Mouse (Mus musculus): ENCODE results near the gene Olfr455.

Gene Olfr455

GRCm38 (mm10) chr6:42542036-42543031 lies 5.1 kb downstream of the Olfr455 start:
- no peak for DNase-seq (ENCODE audit: low read depth, low spot score)
- H3K36me3 ChIP-seq (ENCODE audit: control insufficient read depth, insufficient read depth, low read length, poor library complexity, severe bottlenecking), result no peaks in the 10 kb centered on the region
- no peaks in the 10 kb centered on the region for H3K27me3 ChIP-seq (ENCODE audit: control insufficient read depth, insufficient read depth, low read length, poor library complexity, severe bottlenecking)

GRCm38 (mm10) chr6:42540681-42541080 lies 6.7 kb downstream of the Olfr455 start:
- DNase-seq (ENCODE audit: low read depth, low spot score), result no peak
- H3K36me3 ChIP-seq (ENCODE audit: control insufficient read depth, insufficient read depth, low read length, poor library complexity, severe bottlenecking), result no peaks in the 10 kb centered on the region
- no peaks in the 10 kb centered on the region for H3K27me3 ChIP-seq (ENCODE audit: control insufficient read depth, insufficient read depth, low read length, poor library complexity, severe bottlenecking)

- no peaks in the 10 kb centered on the region for H3K27me3 ChIP-seq (ENCODE audit: control insufficient read depth, insufficient read depth, low read length, poor library complexity, severe bottlenecking)
- DNase-seq (ENCODE audit: low read depth, low spot score), result no peak
- H3K36me3 ChIP-seq (ENCODE audit: control insufficient read depth, insufficient read depth, low read length, poor library complexity, severe bottlenecking), result no peaks in the 10 kb centered on the region
Observed at GRCm38 (mm10) chr6:42539711-42540110, 7.7 kb downstream of the Olfr455 start.

- Histone ChIP-seq H3K36me3 (ENCODE audit: control insufficient read depth, insufficient read depth, low read length, poor library complexity, severe bottlenecking) (no peaks in the 10 kb centered on the region), H3K27me3 (ENCODE audit: control insufficient read depth, insufficient read depth, low read length, poor library complexity, severe bottlenecking) (no peaks in the 10 kb centered on the region)
- DNase-seq (ENCODE audit: low read depth, low spot score), result no peak
Observed at GRCm38 (mm10) chr6:42513461-42513860, 33.9 kb downstream of the Olfr455 start.

- no peaks in the 10 kb centered on the region for H3K27me3 ChIP-seq (ENCODE audit: control insufficient read depth, insufficient read depth, low read length, poor library complexity, severe bottlenecking)
- no peaks in the 10 kb centered on the region; the same call in 1 of the 2 replicates for H3K36me3 ChIP-seq (ENCODE audit: control insufficient read depth, insufficient read depth, low read length, poor library complexity, severe bottlenecking)
- DNase-seq (ENCODE audit: low read depth, low spot score), result no peak
Observed at GRCm38 (mm10) chr6:42509311-42509710, 38.1 kb downstream of the Olfr455 start.

GRCm38 (mm10) chr6:42503478-42503877 lies 43.9 kb downstream of the Olfr455 start:
- H3K36me3 ChIP-seq (ENCODE audit: control insufficient read depth, insufficient read depth, low read length, poor library complexity, severe bottlenecking), result no peaks in the 10 kb centered on the region; the same call in 1 of the 2 replicates
- no peaks in the 10 kb centered on the region for H3K27me3 ChIP-seq (ENCODE audit: control insufficient read depth, insufficient read depth, low read length, poor library complexity, severe bottlenecking)
- DNase-seq (ENCODE audit: low read depth, low spot score), result no peak

GRCm38 (mm10) chr6:42489731-42490130 lies 57.7 kb downstream of the Olfr455 start:
- Histone ChIP-seq H3K36me3 (ENCODE audit: control insufficient read depth, insufficient read depth, low read length, poor library complexity, severe bottlenecking) (no peaks in the 10 kb centered on the region), H3K27me3 (ENCODE audit: control insufficient read depth, insufficient read depth, low read length, poor library complexity, severe bottlenecking) (no peaks in the 10 kb centered on the region)
- no peak for DNase-seq (ENCODE audit: low read depth, low spot score)

- H3K36me3 ChIP-seq (ENCODE audit: control insufficient read depth, insufficient read depth, low read length, poor library complexity, severe bottlenecking), result no peaks in the 10 kb centered on the region
- H3K27me3 ChIP-seq (ENCODE audit: control insufficient read depth, insufficient read depth, low read length, poor library complexity, severe bottlenecking), result no peaks in the 10 kb centered on the region
- no peak for DNase-seq (ENCODE audit: low read depth, low spot score)
Observed at GRCm38 (mm10) chr6:42487114-42487513, 60.3 kb downstream of the Olfr455 start, which contains the start of gene Olfr456. Olfr456 (minus strand) TSS chr6:42487214.
